Mouse (Mus musculus): ENCODE results near the gene Rbpjl. TPM values are rescaled to one million over a fixed set of nuclear protein-coding genes. Genes with fewer than 3 reads are reported as not detected.

Rbpjl gene
- polyA plus RNA-seq, 1 experiment from 2014 or later = 0.16 TPM

DNA sequence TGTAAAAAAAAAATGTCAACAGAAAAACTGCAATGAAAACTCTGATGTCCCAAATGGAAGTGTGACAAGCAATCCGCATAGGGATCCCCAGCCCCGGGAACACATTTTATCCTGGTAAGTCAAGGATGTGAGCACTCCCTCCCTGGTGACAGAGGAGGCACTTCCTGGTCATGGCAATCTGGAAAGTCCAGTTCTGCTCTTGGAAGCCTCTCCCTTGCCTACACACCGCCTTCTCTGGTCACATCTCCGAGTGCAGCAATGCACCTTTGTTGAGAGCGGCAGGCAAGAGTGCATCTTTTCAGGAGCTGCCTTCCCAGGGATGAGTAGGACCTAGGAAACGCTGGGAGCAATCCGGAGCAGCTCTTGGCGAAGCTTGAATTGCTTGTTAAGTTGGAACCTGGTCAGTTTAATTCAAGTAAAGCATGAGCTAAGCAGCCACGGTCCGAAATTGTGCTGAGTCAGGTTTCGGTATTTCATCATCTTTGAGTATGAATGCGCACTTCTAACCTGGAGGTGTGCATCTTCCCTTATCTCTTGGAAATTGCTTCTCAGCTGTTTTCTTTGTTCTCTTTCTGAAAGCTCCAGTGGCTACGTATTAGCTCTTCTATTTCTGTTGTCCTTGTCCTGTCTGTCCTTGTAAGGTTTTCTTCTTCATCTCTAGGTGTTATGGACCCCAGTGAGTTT lies 41.8 kb upstream of the Rbpjl start:
- H3K4me1 ChIP-seq (replicated peaks; ENCODE audit: control insufficient read depth, insufficient read depth, low read length) = no peaks in the 10 kb centered on the region
- TF ChIP-seq CTCF (IDR thresholded peaks at IDR 0.05; ENCODE audit: low read depth) = no peak
- H3K4me2 ChIP-seq (replicated peaks; ENCODE audit: low read depth) = no peak overlapping the region
- no peak overlapping the region for H3K4me3 ChIP-seq (ENCODE audit: low read depth, low read length)
- no peak overlapping the region for H3K27ac ChIP-seq (ENCODE audit: low read depth, low read length)
- H3K9me3 ChIP-seq (ENCODE audit: control insufficient read depth) = no peaks in the 10 kb centered on the region
- whole genome bisulfite sequencing = 31% methylated on average over 13 of the region's 13 CpGs
- no peaks in the 10 kb centered on the region for H3K27me3 ChIP-seq (replicated peaks; ENCODE audit: control insufficient read depth, insufficient read depth, low read length)
- no peak for ATAC-seq
- H3K36me3 ChIP-seq (ENCODE audit: control insufficient read depth, insufficient read depth) = no peaks in the 10 kb centered on the region
- H3K9ac ChIP-seq (ENCODE audit: low read depth, low read length) = no peak overlapping the region

- Histone ChIP-seq H3K4me3 (ENCODE audit: low read depth, low read length) (no peak overlapping the region), H3K4me1 (replicated peaks; ENCODE audit: control insufficient read depth, insufficient read depth, low read length) (no peaks in the 10 kb centered on the region), H3K9me3 (ENCODE audit: control insufficient read depth) (no peaks in the 10 kb centered on the region), H3K4me2 (replicated peaks; ENCODE audit: low read depth) (no peak overlapping the region), H3K27ac (ENCODE audit: low read depth, low read length) (no peak overlapping the region), H3K36me3 (ENCODE audit: control insufficient read depth, insufficient read depth) (no peaks in the 10 kb centered on the region), H3K9ac (ENCODE audit: low read depth, low read length) (no peak overlapping the region), H3K27me3 (replicated peaks; ENCODE audit: control insufficient read depth, insufficient read depth, low read length) (no peaks in the 10 kb centered on the region)
- no peak for ATAC-seq
- TF ChIP-seq CTCF (IDR thresholded peaks at IDR 0.05; ENCODE audit: low read depth) = no peak
- 45% methylated on average over 3 of the region's 3 CpGs for WGBS
Measured at GRCm38 (mm10) chr2:164366947-164367346, 36.0 kb upstream of the Rbpjl start.

DNA sequence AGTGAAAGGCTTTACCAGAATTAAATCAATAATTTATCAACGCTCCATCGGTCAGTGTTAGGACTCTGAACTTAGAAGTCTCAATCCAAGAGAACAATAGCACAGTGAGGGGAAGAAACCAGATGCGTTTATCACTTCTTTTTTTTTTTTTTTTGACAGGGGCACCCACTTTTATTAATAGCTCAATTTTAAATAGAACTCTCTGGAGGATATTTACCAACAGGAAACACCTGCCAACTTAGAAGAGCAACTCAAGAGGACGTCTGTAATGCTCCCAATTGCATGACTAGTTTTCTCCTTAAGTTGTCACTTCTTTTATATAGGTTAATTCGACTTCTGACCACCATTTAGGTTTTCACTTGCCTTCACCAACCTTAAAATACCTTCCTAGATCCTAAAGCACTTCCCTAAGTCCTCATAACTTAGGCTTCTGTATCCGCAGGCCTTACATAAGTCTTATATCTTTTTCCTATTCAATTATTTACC lies 34.3 kb upstream of the Rbpjl start:
- Histone ChIP-seq H3K4me2 (replicated peaks; ENCODE audit: low read depth) (no peak overlapping the region), H3K9me3 (ENCODE audit: control insufficient read depth) (no peaks in the 10 kb centered on the region), H3K27ac (ENCODE audit: low read depth, low read length) (no peak overlapping the region), H3K36me3 (ENCODE audit: control insufficient read depth, insufficient read depth) (no peaks in the 10 kb centered on the region), H3K4me1 (replicated peaks; ENCODE audit: control insufficient read depth, insufficient read depth, low read length) (no peaks in the 10 kb centered on the region), H3K9ac (ENCODE audit: low read depth, low read length) (no peak overlapping the region), H3K4me3 (ENCODE audit: low read depth, low read length) (no peak overlapping the region), H3K27me3 (replicated peaks; ENCODE audit: control insufficient read depth, insufficient read depth, low read length) (no peaks in the 10 kb centered on the region)
- no peak for ATAC-seq
- TF ChIP-seq CTCF (IDR thresholded peaks at IDR 0.05; ENCODE audit: low read depth) = no peak
- WGBS = 80% methylated on average over 6 of the region's 6 CpGs

- 66% methylated on average over 3 of the region's 3 CpGs for WGBS
- Histone ChIP-seq H3K4me2 (replicated peaks; ENCODE audit: low read depth) (no peak overlapping the region), H3K36me3 (ENCODE audit: control insufficient read depth, insufficient read depth) (no peaks in the 10 kb centered on the region), H3K27ac (ENCODE audit: low read depth, low read length) (no peak overlapping the region), H3K4me3 (ENCODE audit: low read depth, low read length) (no peak overlapping the region), H3K9ac (ENCODE audit: low read depth, low read length) (no peak overlapping the region), H3K4me1 (replicated peaks; ENCODE audit: control insufficient read depth, insufficient read depth, low read length) (no peaks in the 10 kb centered on the region), H3K27me3 (replicated peaks; ENCODE audit: control insufficient read depth, insufficient read depth, low read length) (no peaks in the 10 kb centered on the region), H3K9me3 (ENCODE audit: control insufficient read depth) (no peaks in the 10 kb centered on the region)
- no peak for TF ChIP-seq CTCF (IDR thresholded peaks at IDR 0.05; ENCODE audit: low read depth)
- no peak for ATAC-seq
Measured at GRCm38 (mm10) chr2:164371371-164371770, 31.6 kb upstream of the Rbpjl start.

GRCm38 (mm10) chr2:164372408-164373053 lies 30.4 kb upstream of the Rbpjl start:
- no peak for ATAC-seq
- Histone ChIP-seq H3K4me1 (replicated peaks; ENCODE audit: control insufficient read depth, insufficient read depth, low read length) (no peaks in the 10 kb centered on the region), H3K9ac (ENCODE audit: low read depth, low read length) (no peak overlapping the region), H3K9me3 (ENCODE audit: control insufficient read depth) (no peaks in the 10 kb centered on the region), H3K36me3 (ENCODE audit: control insufficient read depth, insufficient read depth) (no peaks in the 10 kb centered on the region), H3K27me3 (replicated peaks; ENCODE audit: control insufficient read depth, insufficient read depth, low read length) (no peaks in the 10 kb centered on the region), H3K27ac (ENCODE audit: low read depth, low read length) (no peak overlapping the region), H3K4me2 (replicated peaks; ENCODE audit: low read depth) (no peak overlapping the region), H3K4me3 (ENCODE audit: low read depth, low read length) (no peak overlapping the region)
- TF ChIP-seq CTCF (IDR thresholded peaks at IDR 0.05; ENCODE audit: low read depth) = no peak
- WGBS = 24% methylated on average over 3 of the region's 3 CpGs

DNA sequence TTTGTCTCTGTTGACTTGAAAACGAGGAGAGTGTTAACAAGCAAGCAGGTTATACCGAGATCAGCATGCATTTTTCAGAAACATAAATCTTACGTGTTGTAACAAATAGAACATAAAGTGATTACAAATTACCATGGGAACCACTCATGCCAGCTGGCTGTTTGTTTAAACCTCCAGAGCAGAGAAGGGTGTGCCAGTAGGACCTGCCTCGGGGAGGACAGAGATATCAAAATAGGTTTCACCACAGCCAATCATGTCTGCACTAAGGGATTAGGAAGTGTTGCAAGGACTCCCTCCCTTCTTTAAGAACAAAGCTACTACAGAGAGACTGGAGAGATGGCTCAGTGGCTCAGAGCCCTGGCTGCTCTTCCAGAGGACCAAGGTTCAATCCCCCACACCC lies 29.8 kb upstream of the Rbpjl start:
- no peak for ATAC-seq
- Histone ChIP-seq H3K9me3 (ENCODE audit: control insufficient read depth) (no peaks in the 10 kb centered on the region), H3K4me2 (replicated peaks; ENCODE audit: low read depth) (no peak overlapping the region), H3K36me3 (ENCODE audit: control insufficient read depth, insufficient read depth) (no peaks in the 10 kb centered on the region), H3K9ac (ENCODE audit: low read depth, low read length) (no peak overlapping the region), H3K4me1 (replicated peaks; ENCODE audit: control insufficient read depth, insufficient read depth, low read length) (no peaks in the 10 kb centered on the region), H3K27me3 (replicated peaks; ENCODE audit: control insufficient read depth, insufficient read depth, low read length) (no peaks in the 10 kb centered on the region), H3K4me3 (ENCODE audit: low read depth, low read length) (no peak overlapping the region), H3K27ac (ENCODE audit: low read depth, low read length) (no peak overlapping the region)
- TF ChIP-seq CTCF (IDR thresholded peaks at IDR 0.05; ENCODE audit: low read depth) = no peak
- 23% methylated on average over 4 of the region's 4 CpGs for WGBS

Measured in intestine, postnatal 0 days (tissue).